Mouse (Mus musculus) stomach, postnatal 0 days (tissue): ENCODE measurements at regions not wholly inside any gene's neighbourhood (a gene's known extent, or its start where the extent isn't known, plus 50 kb on each side); places are given as distances from the start of the nearest gene placed in this dataset.
"Not testable (repeated sequence)": the region's sequence is repeated elsewhere in the genome, so short reads cannot be mapped to it uniquely, and the experiment has no call there.

ENCODE experiments used
- ATAC-seq: fragments of 200-750 bp; cut with Nextera tagmentation; 2 replicates; pipeline ENCODE4 v1.8.0; 2017; ENCODE audit not compliant: low FRiP score, low TSS enrichment
- DNase-seq: peaks from one replicate; pipeline ENCODE4 v3.0.0-alpha.2; 2016; ENCODE audit warnings: low spot score
- H3K27ac ChIP-seq: fragments of 300-500 bp; sonication (generic); replicated peaks from 2 replicates; pipeline ENCODE4 v1.5.1; 2014; ENCODE audit warnings: mild to moderate bottlenecking, control low read depth
- H3K27me3 ChIP-seq: fragments of 300-500 bp; sonication (generic); 2 replicates; pipeline ENCODE4 v1.6.1; 2014; ENCODE audit warnings: low read length; ENCODE audit not compliant: control insufficient read depth, insufficient read depth
- H3K36me3 ChIP-seq: fragments of 300-500 bp; sonication (generic); 2 replicates; pipeline ENCODE4 v1.6.1; 2014; ENCODE audit warnings: low read length, mixed read lengths; ENCODE audit not compliant: control insufficient read depth, insufficient read depth
- H3K4me1 ChIP-seq: fragments of 300-500 bp; sonication (generic); replicated peaks from 2 replicates; pipeline ENCODE4 v1.6.1; 2014; ENCODE audit warnings: antibody characterized with exemption; ENCODE audit not compliant: control insufficient read depth, insufficient read depth
- H3K4me2 ChIP-seq: fragments of 300-500 bp; sonication (generic); replicated peaks from 2 replicates; pipeline ENCODE4 v1.6.1; 2014; ENCODE audit warnings: low read depth, mild to moderate bottlenecking, control low read depth, moderate library complexity
- H3K4me3 ChIP-seq: fragments of 300-500 bp; sonication (generic); 2 replicates; pipeline ENCODE4 v1.5.1; 2014; ENCODE audit warnings: low read depth, low read length, control low read depth
- H3K9ac ChIP-seq: fragments of 300-500 bp; sonication (generic); 2 replicates; pipeline ENCODE4 v1.6.1; 2014; ENCODE audit warnings: mild to moderate bottlenecking, low read length, control low read depth, mixed read lengths
- H3K9me3 ChIP-seq: fragments of 300-500 bp; sonication (generic); 2 replicates; pipeline ENCODE4 v1.6.1; 2016; ENCODE audit warnings: low read length; ENCODE audit not compliant: control insufficient read depth
- CTCF ChIP-seq: IDR thresholded peaks from 2 replicates; pipeline ENCODE4 v1.5.1; 2016; ENCODE audit warnings: antibody characterized with exemption, low read depth, mild to moderate bottlenecking, moderate library complexity
- EP300 ChIP-seq: optimal IDR thresholded peaks from 2 replicates; pipeline ENCODE3; 2016; ENCODE audit warnings: antibody characterized with exemption
- WGBS: fragments of 180-500 bp; shearing (Covaris S2); extraction: QIAGEN DNeasy Blood & Tissue Kit; methylation state at CpG from one replicate; pipeline ENCODE4 v1.1.7; 2014; 5-methylcytosine and 5-hydroxymethylcytosine counted together

DNA sequence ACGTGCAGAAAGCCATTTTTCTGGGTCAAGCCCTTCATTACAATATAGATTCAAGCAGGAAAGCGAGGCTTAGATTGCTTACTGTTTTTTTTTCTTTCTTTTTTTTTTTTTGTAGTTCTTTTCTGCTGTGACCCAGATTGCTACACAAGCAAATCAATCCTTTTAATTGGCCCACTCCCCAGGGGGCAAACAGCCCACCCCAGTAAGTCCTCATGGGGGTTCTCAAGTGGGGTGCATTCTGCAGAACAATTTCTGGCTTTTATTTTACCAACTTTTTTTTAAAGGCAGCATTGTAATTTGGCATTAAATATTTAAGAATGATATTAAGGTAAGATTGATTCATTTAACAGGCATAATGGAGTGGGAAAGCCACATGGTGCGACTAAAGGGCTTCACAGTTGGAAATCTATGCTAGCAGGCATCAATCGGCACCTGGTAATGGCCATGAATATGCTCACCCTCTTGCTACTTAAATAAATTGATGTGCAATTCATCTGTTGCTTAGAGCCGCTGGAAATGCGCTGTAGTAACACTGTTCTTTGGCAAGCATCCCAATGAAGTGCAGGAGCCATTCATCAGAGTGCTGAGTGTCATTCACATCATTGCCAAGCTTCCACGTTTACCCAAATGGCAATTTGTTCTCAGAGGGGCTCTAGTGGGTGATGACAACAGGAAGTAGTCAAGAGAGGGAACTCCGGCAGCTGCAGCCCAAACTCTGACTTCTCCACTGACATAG is 236.3 kb upstream of the Arhgap42 start:
- 38% methylated on average over 8 of the region's 8 CpGs for WGBS
- Histone ChIP-seq H3K9me3 (no peaks in the 10 kb centered on the region), H3K27ac (no peak overlapping the region), H3K36me3 (no peaks in the 10 kb centered on the region), H3K9ac (no peak overlapping the region), H3K27me3 (no peaks in the 10 kb centered on the region), H3K4me1 (no peaks in the 10 kb centered on the region), H3K4me2 (no peak overlapping the region), H3K4me3 (no peak overlapping the region)
- TF ChIP-seq EP300 (no peak), CTCF (no peak)
- DNase-seq, result no peak
- ATAC-seq, result no peak

DNA sequence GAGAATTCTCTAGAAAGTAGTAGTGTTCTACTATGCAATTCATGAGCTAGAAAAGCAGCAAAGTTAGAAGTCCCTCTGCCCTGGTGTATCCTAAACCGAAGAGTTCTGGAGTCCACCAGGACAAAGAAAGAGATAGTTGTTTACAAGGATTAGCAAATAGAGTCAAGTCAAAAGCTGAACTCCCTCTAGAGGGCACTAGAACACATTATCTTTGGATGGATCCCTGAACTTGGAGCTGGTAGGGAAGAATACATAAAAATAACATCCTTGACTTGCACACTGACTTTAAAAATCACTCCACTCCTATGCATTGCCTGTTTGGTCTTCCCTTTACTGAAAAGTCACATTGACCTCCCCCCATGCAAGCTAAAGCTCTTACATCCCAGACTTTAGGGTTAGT is 205.3 kb upstream of the Arhgap42 start:
- 87% methylated on average over 1 of the region's 1 CpGs for WGBS
- no peaks in the 10 kb centered on the region for H3K9me3 ChIP-seq

DNA sequence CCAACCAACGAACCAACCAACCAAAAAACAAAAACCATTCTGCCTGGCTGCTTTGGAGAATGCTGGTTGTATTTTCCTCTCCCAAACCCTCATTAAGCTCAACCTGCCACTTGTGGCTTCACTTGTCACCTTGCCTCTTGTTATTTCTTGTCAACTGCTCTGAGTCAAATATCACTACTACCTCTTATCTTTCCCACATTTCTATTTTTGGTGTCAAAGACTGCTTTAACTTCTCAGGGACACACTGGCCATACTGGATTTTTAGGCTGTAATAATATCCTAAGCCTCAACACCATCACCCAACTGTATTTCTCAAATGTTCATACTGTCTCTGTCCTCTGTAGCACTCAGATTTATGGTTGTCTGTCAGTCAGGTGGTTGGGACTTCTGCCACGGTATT is 181.4 kb upstream of the Arhgap42 start:
- TF ChIP-seq CTCF (no peak), EP300 (no peak)
- H3K4me3 ChIP-seq, result no peak overlapping the region
- H3K36me3 ChIP-seq, result no peaks in the 10 kb centered on the region
- WGBS, result 75% methylated on average over 2 of the region's 2 CpGs
- no peaks in the 10 kb centered on the region for H3K4me1 ChIP-seq
- H3K4me2 ChIP-seq, result no peak overlapping the region
- no peak for DNase-seq
- H3K9ac ChIP-seq, result no peak overlapping the region
- no peaks in the 10 kb centered on the region for H3K9me3 ChIP-seq
- ATAC-seq, result no peak
- H3K27ac ChIP-seq, result no peak overlapping the region
- H3K27me3 ChIP-seq, result no peaks in the 10 kb centered on the region

More for the DNA sequence above, 205.3 kb upstream of the Arhgap42 start:
- Histone ChIP-seq H3K27ac (no peak overlapping the region), H3K9ac (no peak overlapping the region), H3K36me3 (no peaks in the 10 kb centered on the region), H3K4me1 (no peaks in the 10 kb centered on the region), H3K4me2 (no peak overlapping the region), H3K4me3 (no peak overlapping the region), H3K27me3 (no peaks in the 10 kb centered on the region)
- DNase-seq, result no peak
- TF ChIP-seq CTCF (no peak), EP300 (no peak)
- no peak for ATAC-seq

DNA sequence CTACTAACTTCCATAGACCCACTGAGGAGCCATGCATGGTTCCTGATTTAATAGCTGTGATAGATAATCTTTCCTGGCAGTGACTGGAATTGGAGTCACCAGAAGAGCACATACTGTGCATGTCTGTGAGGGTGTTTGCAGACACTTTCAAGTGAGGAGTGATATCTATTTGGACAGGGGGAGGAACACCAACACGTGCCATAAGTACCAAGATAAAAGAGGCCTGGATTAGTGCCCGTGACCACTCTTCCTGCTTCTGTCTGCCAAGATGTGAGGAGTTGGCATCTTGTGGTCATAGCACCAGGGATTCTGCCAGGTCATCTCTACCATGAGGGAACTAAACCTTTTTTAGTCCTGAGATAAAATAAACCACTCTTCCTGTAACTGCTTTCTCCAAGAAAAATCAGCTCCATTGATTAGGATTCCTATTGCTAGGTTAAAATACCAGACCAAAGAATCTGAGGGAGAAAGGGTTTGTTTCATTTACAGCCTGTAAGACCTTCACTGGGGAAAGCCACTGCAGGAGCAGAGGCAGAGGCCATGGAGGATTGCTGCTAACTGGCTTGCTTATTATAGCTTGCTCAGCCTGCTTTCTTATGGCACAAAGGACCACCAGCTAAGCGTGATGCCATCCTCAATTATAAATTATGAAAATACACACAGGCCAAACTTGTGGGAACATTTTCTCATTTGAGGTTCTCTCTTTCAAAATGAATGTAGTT is 173.7 kb upstream of the Arhgap42 start:
- TF ChIP-seq CTCF (no peak), EP300 (no peak)
- Histone ChIP-seq H3K4me1 (no peaks in the 10 kb centered on the region), H3K27me3 (no peaks in the 10 kb centered on the region), H3K9me3 (no peaks in the 10 kb centered on the region), H3K36me3 (no peaks in the 10 kb centered on the region), H3K9ac (no peak overlapping the region), H3K4me3 (no peak overlapping the region), H3K27ac (no peak overlapping the region), H3K4me2 (no peak overlapping the region)
- no peak for DNase-seq
- WGBS, result 60% methylated on average over 3 of the region's 3 CpGs
- no peak for ATAC-seq

DNA sequence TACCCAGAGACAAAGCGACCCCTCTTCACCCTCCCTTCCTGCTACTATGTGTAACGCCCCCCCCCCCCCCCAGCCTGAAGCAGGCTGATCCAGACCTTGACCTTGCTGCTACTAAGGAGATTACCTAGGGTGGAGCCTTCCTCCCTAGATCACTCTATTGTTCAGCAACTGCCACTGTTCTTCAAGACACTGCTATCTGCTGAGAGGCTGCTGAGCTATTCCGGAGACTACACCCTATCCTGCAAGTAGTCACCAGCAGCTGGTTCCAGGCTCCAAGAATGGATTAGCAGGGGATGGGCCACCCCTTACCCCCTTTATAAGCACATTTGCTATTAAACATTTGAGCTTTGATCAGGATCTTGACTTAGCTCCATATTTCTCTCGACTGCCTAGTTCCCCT is 155.3 kb upstream of the Arhgap42 start:
- H3K9ac ChIP-seq, H3K4me1 ChIP-seq, DNase-seq, H3K4me3 ChIP-seq, ATAC-seq, H3K36me3 ChIP-seq, H3K27ac ChIP-seq, H3K4me2 ChIP-seq, H3K9me3 ChIP-seq, H3K27me3 ChIP-seq: not testable (repeated sequence)
- WGBS, result 85% methylated on average over 3 of the region's 4 CpGs

DNA sequence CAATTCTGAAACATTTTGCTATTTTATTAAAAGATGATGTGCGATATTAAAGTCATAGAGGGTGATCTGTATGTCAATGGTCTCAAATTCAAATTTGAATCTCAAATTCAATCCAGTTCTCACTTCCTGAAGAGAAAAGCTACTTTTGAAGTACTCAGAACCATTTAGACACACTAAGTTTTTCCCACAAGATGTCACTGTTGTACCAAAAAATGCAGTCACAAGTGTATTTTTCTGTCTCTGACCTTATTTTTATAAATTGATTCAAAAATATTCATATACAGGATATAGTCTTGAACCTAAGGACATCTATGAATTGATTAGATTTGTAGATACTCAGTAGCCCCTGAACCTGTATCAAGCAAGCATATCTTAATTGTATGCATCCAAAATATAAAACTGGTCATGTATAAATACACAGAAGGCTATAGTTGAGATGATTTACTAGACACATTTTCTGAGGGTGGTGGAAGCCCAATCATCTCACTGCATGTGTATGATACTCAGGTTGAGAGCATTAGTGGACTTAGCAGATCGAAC is 137.8 kb upstream of the Arhgap42 start:
- no peak overlapping the region for H3K4me3 ChIP-seq
- no peak overlapping the region for H3K4me2 ChIP-seq
- DNase-seq, result no peak
- H3K27ac ChIP-seq, result no peak overlapping the region
- no peak overlapping the region for H3K9ac ChIP-seq
- ATAC-seq, result no peak
- H3K9me3 ChIP-seq, result no peaks in the 10 kb centered on the region
- 74% methylated on average over 2 of the region's 2 CpGs for WGBS
- no peaks in the 10 kb centered on the region; the same call in 1 of the 2 replicates for H3K36me3 ChIP-seq
- no peaks in the 10 kb centered on the region for H3K27me3 ChIP-seq
- no peaks in the 10 kb centered on the region for H3K4me1 ChIP-seq
- TF ChIP-seq CTCF, result peak; percentile 66
- no peak for TF ChIP-seq EP300
